Mouse (Mus musculus): ENCODE measurements around the gene Akap8.

Gene Akap8

DNA sequence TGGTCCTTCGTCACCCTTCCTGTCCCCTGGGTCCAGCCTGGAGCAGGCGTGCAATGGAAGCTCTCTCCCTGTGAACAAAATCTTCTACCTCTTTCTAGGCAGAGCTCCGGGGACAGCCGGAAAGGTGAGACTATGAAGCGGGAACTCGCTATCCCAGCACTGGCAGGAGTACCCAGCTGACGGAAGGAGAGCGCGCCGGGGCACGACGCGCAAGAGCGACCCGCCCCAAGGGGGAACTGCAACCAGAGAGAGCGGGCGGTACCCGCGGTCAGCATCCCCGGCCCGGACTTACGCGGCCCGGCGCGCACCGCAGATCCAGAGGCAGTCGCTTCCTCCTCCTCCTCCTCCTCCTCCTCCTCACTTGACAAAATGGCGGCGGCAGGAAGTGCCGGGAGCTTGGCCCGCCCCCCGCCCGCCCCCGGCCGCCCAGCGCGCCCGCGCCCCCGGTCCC, 37.2 kb downstream of the Akap8 start:
- DNase-seq (ENCODE audit: low read depth, low spot score): peak; percentile 40

DNA sequence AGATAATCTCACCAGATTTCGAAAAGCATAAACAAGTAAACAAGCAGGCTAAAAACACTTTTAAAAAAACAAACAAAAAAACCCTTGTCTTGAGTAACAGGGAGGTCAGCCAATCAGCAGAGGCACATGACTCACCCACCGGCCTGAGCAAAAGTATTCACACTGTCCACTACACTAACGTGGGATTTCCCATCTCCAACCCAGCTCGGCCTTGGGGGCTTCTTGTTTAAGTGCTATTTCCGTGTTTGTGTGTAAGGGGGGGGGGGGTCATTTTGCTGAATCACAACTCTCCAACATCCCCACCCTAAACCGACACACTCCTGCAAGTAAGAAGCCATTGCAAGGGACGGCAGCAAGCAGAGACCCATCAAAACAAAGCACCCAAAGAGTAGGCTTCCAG, 37.7 kb downstream of the Akap8 start:
- DNase-seq (ENCODE audit: low read depth, low spot score): peak; percentile 15

DNA sequence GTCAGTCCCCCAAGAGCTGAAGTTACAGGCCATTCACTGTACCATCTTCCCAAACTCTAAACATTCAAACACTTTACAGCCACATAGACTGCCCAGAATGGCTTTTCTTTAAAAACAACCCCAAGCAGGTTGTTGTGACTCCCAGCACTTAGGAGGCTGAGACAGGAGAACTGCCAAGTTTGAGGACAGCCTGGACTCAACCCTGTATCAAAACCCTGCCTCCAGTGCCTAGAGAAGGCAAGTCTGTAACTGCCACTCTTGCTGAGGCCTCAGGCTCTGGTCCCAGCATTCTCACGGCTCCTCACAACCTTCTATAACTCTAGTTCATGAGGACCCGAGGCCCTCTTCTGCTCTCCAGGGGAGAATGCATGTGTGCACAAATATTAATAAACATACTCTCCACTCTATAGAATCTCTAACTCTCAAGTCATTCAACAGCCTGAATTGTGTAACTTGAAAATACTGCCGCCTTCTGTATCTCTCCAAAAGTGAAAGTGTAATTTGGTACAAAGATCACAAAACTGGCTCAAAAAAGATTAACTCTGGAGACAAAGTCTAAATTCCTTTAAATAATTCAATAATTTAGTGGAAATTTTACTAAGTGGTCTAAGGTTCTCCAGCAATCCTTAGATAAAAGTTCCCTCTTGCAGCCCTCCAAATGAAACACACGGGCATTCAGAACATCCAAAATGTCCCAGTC, 39.3 kb downstream of the Akap8 start:
- no peak for DNase-seq (ENCODE audit: low read depth, low spot score)

DNA sequence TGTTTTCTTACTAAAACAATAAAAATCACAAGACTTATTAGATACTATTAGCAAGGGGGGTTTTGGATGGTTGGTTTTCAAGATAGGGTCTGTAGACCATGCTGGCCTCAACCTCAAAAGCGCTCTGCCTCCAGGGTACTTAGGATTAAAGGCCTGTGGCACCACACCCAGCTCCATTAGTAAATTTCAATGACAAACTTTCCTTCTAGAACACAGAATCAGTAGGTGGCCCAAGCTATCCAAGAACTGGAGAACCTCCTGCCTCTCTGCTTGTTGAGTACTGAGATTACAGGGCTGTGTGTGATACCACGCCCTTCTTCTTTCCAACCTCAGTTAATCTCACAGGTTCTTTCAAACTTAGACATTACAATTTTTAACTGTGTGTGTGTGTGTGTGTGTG, 39.9 kb downstream of the Akap8 start:
- no peak for DNase-seq (ENCODE audit: low read depth, low spot score)

DNA sequence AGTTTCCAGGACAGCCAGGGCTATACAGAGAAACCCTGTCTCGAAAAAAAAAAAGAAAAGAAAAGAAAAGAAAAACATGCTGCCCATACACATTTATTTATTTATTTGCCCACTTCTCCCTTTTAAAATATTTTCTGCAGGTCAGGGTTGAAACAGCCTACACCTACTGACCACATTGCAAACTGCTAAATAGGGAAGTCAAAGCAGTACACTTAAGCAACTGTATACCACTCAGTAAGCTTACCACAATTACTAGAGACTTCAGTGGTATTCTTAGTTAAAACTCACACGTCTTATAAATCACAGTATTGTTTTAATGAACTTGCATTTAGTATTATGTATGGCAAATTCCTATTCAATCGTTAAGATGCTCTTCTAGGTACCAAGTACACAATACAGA, 40.5 kb downstream of the Akap8 start:
- DNase-seq (ENCODE audit: low read depth, low spot score): no peak

DNA sequence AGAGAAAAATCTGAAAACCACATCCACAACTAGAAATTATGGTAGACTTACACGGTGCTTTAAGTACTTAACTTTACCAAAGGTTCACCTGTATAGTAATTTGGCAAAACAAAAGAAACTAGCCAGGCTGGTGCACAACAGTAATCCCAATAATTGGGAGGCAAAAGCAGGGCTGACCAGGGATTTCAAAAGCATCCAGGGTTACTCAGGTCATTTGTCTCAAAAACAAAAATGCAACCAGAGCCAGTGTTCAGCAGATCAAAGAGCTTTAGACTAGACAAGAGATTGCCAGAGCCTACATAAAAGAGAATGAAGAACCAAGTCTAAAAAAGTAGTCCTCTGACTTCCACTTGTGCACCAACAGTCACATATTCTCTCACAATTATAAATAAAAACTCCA, 43.8 kb downstream of the Akap8 start:
- no peak for DNase-seq (ENCODE audit: low read depth, low spot score)

DNA sequence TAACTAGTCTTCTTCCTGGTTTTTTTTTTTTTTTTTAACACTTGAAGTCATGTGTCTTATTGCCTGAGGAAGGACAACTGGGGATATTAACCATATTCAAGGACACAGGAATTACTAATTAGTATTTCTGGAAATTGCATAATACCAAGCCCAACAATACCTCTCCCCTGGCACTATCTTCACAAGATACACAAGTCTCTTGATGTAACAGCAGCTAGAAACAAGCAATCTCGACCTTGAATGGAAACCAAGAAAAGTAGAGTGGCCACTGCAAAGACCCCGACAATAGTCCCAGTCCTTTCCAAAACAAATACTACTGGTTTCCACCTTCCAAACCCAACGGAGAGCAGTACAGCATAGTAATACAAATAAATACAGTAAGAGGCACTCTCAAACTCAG, 45.5 kb downstream of the Akap8 start:
- DNase-seq (ENCODE audit: low read depth, low spot score): no peak

DNA sequence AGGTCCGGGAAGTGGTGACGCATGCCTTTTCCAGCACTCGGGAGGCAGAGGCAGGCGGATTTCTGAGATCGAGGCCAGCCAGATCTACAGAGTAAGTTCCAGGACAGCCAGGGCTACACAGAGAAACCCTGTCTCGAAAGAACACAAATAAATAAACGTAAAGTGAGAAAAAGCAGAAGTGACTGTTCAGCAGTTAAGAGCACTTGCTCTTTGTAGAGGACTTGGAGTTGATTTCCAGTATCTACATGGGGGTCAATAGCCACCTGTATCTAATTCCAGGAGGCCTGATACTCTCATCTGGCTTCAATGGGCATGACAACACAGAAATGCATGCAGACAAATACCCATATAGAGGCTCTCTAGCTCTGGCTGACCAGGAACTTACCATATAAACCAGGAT, 51.9 kb downstream of the Akap8 start:
- no peak for DNase-seq (ENCODE audit: low read depth, low spot score)

DNA sequence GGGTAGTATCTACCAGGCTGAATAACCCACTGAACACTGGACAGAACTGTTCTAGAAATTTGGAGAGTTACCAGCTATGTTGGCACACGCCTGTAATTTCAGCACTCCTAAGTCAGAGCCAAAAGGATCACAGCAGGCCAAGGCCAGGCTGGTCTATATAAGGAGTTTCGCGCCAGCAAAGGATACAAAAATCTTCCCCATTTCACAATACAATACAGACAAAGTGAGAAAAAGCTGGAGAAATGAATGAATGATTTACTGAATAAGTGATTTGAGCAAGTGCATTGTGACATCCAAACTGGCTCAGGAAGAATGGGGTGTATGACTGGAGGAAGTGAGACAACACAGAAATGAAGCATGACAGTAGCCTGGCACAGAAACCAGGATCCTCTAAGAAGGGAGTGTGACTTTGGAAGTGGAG, 52.5 kb downstream of the Akap8 start:
- no peak for DNase-seq (ENCODE audit: low read depth, low spot score)

DNA sequence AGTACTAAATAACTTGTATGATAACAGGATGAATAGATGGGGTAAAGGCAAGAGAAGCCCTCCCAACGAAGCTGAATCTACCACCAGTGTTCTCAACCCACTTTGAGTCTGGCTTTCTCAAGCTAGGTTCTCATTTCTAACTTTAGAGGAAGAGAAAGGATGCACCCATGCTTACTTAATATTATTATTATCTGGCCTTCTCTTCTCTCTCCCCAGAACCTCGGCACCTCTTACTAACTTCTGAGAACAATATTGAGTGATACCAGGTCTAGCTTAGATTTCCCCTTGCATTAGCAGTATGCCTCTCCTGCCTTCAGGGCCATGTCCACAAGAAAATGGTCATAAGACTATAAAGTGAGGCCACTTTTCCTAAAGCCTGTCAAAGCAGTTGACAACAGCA, 52.9 kb downstream of the Akap8 start:
- DNase-seq (ENCODE audit: low read depth, low spot score): no peak

DNA sequence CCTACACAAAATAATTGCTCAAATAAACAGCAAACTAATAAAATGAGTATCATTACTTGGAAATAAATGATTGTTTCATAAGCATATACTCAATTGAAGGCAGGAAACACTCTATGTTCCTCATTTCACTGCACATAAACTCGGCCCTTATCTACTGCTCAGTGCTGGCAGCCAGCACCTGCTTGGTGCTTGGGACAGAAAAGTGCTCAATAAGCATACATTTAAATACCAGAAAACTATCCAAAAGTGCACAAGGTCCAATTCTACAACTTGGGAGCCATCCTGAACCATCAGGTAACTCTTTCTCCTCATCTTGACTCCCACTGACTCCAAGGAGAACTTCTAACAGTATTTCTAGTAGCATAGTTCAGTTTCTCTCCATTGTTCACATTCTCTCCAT, 53.4 kb downstream of the Akap8 start:
- no peak for DNase-seq (ENCODE audit: low read depth, low spot score)

DNA sequence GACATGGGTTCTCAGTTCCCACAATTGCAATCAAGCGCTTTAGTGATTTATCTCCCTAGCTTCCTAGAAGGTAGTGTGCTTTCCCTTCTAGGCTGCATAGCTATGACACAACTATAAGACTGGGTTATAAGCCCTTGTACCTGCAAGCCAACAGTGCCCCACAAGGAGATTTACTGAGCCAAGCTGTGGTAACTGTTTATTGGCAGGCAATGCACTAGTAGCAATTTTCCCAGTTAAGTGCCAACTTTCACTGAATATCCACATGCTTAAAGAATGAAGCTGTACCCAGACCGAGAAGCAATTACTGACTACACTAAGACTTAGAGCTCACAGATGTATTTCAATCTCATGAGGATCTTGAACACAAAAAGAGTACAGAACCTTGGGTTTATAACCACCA, 57.4 kb downstream of the Akap8 start:
- DNase-seq (ENCODE audit: low read depth, low spot score): no peak

DNA sequence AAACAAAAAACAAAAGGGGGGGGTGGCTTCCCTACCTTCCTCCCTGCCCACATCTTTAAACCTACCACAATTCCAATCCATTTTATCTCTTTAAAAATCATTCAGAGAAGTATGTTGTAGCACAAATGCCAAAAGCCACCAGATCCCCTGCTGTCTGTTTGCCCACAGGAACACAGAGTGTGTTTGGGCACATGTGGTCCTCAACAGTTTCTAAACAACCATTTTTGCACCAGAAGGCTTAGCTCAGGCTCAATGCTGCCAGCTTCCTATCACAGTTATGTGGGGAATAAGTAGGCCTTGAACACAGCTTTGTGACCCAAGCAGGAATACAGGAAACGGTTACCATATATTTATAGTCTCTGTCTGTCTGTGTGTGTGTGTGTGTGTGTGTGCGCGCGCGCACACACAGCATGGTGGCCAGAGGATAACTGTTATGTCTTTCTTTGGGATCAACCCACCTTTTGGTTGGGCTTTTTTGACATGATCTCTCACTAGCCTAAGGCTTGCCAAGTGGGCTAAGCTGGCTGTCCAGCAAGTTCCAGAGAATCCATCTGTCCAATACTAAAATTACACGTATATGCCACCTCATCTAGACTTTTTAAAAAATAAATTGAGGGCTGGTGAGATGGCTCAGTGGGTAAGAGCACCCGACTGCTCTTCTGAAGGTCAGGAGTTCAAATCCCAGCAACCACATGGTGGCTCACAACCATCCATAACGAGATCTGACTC, 58.0 kb downstream of the Akap8 start:
- no peak for DNase-seq (ENCODE audit: low read depth, low spot score)

DNA sequence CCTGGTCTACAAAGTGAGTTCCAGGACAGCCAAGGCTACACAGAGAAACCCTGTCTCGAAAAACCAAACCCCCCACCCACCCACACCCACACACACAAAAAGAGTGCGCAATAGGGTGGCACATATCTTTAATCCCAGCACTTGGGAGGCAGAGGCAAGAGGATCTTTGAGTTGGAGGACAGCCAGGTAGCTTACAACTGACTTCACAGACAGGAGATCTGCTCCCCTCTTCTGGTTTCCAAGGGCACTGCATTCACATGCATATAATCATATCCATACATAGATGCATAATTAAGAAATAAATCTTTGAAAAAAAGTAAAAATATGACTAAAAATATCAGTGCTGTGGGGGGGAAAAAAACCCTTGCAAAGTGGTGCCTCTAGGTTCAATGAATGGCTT, 62.2 kb downstream of the Akap8 start:
- DNase-seq (ENCODE audit: low read depth, low spot score): no peak

DNA sequence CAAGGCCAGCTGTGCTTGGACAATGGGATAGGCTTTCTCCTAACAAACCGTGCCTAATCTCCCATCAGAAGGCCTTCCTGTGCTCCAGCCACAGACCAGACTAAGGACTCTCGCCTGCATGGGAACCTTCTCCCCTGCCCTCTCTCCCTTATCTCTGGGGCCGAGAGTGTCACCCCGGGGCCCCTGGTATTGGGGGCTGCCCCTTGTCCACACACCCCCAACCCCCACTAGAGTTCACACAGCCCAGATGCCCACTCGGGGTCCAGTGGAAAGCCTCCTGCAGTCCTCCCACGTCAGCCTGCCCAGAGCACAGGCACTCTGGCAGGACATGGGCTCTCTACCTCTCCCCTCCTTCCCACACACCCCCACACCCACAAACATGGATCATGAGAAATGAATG, 63.1 kb downstream of the Akap8 start:
- no peak for DNase-seq (ENCODE audit: low read depth, low spot score)

DNA sequence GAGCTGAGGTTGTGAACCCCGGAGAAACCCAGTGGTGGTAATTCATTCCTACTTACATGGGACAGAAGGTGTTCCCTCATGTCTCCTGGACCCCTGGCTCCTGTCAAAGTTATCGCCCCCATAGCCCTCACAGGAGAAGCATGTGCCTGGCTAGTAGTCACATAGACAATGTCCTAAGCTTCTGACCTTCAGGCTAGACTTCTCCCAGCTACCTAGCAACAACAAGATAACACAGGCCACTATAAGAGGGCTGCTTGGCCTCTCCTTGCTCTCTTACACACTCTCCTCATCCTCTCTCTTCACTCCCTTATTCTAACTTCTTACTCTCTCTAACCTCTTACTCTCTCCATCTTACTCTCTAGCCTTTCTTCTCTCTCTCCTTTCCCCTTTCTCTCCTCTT, 63.6 kb downstream of the Akap8 start:
- no peak for DNase-seq (ENCODE audit: low read depth, low spot score)

DNA sequence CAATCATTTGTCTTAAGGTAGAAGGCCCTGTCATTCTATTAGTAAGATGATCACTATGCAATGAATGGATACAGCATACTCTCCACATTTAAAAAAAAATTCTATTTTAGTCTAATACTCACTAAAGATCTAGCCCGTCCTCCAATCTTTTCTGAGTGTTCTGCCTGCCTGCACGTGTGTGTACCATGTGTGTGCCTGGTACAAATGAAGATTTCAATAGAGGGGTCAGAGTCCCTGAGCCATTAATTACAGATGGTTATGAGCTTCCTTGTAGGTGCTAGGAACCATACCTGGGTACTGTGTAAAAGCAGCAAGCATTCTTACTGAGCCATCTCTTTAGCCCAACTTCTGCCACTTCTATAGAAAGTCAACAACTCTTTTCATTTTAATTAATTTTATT, 64.1 kb downstream of the Akap8 start:
- DNase-seq (ENCODE audit: low read depth, low spot score): no peak
